Mouse (Mus musculus): ENCODE results near the gene Gm5089.

GRCm38 (mm10) chr14:122468971-122469755 is 18.2 kb upstream of the Gm5089 start:
- TF ChIP-seq CTCF (IDR thresholded peaks at IDR 0.05; ENCODE audit: borderline replicate concordance, insufficient read depth, low read length) (no peak), POLR2A (IDR thresholded peaks at IDR 0.05; ENCODE audit: low read depth, low read length) (no peak)

All from embryonic fibroblast, embryonic 13.5 days (primary cell).